Comparison of ENCODE assay signal across 39 mouse cellular contexts in genomic region chr10:76602690-76603089, GRCm38 (mm10). TPM values are rescaled to one million over a fixed set of nuclear protein-coding genes. Genes with fewer than 3 reads are reported as not detected.
A peak's percentile ranks its signal among the peaks of the same experiment; 100 is the strongest.
DNase-seq lines count a peak whose midpoint lies in the region; ATAC-seq and TF ChIP-seq lines count a peak whose summit lies in the region.
"Had no signal": no experiment of that assay in that cellular context is flagged by ENCODE, and none has a peak within 500 bp of the region (broad histone marks: within the 10 kb centered on the region; RNA-seq: fewer than 3 reads in every experiment).

No protein-coding gene starts in this region.

- H3K36me3 ChIP-seq in heart, embryonic 16.5 days (ENCODE audit: control insufficient read depth, insufficient read depth): peaks cover 30% of the 10 kb centered on the region
- peaks cover 11% of the 10 kb centered on the region for H3K36me3 ChIP-seq in intestine, embryonic 16.5 days (ENCODE audit: control insufficient read depth, insufficient read depth, low read length)
- H3K36me3 ChIP-seq: liver, embryonic 13.5 days; midbrain, embryonic 10.5 days; midbrain, embryonic 15.5 days; neural tube, embryonic 15.5 days had no signal

- no peak overlapping the region for H3K9ac ChIP-seq in heart, embryonic 16.5 days (ENCODE audit: low read length)
- no peak overlapping the region for H3K9ac ChIP-seq in intestine, embryonic 16.5 days (ENCODE audit: low read depth, low read length)
- H3K9ac ChIP-seq: embryonic facial prominence, embryonic 13.5 days; forebrain, postnatal 0 days; intestine, embryonic 15.5 days; limb, embryonic 15.5 days; liver, embryonic 13.5 days; midbrain, embryonic 15.5 days; neural tube, embryonic 15.5 days had no signal

- H3K4me1 ChIP-seq in heart, embryonic 16.5 days (ENCODE audit: control insufficient read depth, insufficient read depth, low read length): peaks cover 14% of the 10 kb centered on the region
- no peaks in the 10 kb centered on the region for H3K4me1 ChIP-seq in intestine, embryonic 16.5 days (ENCODE audit: control insufficient read depth, insufficient read depth, low read length)
- H3K4me1 ChIP-seq: embryonic facial prominence, embryonic 13.5 days; intestine, embryonic 15.5 days; limb, embryonic 10.5 days; limb, embryonic 15.5 days; liver, embryonic 13.5 days; midbrain, embryonic 10.5 days; midbrain, embryonic 15.5 days; neural tube, embryonic 15.5 days had no signal

- no peak for TF ChIP-seq CTCF in gastrocnemius, adult 2 months (IDR thresholded peaks at IDR 0.05)

- no peaks in the 10 kb centered on the region for H3K27me3 ChIP-seq in heart, embryonic 16.5 days (ENCODE audit: control insufficient read depth, insufficient read depth, low read length)
- H3K27me3 ChIP-seq in intestine, embryonic 16.5 days (replicated peaks; ENCODE audit: control insufficient read depth, insufficient read depth, low read length): no peaks in the 10 kb centered on the region
- H3K27me3 ChIP-seq: embryonic facial prominence, embryonic 13.5 days; intestine, embryonic 15.5 days; limb, embryonic 15.5 days; liver, embryonic 13.5 days; midbrain, embryonic 15.5 days; neural tube, embryonic 15.5 days had no signal

- intact Hi-C loops in gastrocnemius, adult 2 months (cut with DNase I): no loop called here
- intact Hi-C loops in gastrocnemius, postnatal 36 days (cut with DNase I): no loop called here
- intact Hi-C loops in heart, postnatal 36 days (cut with DNase I): no loop called here

- no peak overlapping the region for H3K27ac ChIP-seq in gastrocnemius, adult 2 months
- H3K27ac ChIP-seq in heart, embryonic 16.5 days (ENCODE audit: low read length): peak overlapping the region; percentile 78
- no peak overlapping the region for H3K27ac ChIP-seq in intestine, embryonic 16.5 days (ENCODE audit: low read length)
- H3K27ac ChIP-seq: embryonic facial prominence, embryonic 13.5 days; heart, embryonic 10.5 days; hindbrain, postnatal 0 days; intestine, embryonic 15.5 days; kidney, postnatal 0 days; limb, embryonic 10.5 days; limb, embryonic 15.5 days; liver, embryonic 13.5 days; macrophage; midbrain, embryonic 10.5 days; midbrain, embryonic 15.5 days; neural tube, embryonic 15.5 days had no signal

- peak; percentile 8 for DNase-seq in gastrocnemius, adult 2 months
- no peak for DNase-seq in gastrocnemius, postnatal 36 days
- DNase-seq in heart, postnatal 36 days: no peak
- DNase-seq in lung, postnatal 25 days (ENCODE audit: low spot score): peak; percentile 7
- DNase-seq in lung, postnatal 14 days: no peak
- DNase-seq: adrenal gland, adult 8-10 months; forebrain, postnatal 0 days; gastrocnemius, postnatal 25 days; kidney, adult 8-10 months; kidney, postnatal 4 days; layer of hippocampus, adult 9-11 months; liver, embryonic 13.5 days; lung, adult 2 months; retina, postnatal 1 day; right cerebral cortex, postnatal 14 days; thymus, postnatal 4 days had no signal

- ATAC-seq in heart, embryonic 16.5 days (replicated peaks; ENCODE audit: extremely low read depth, insufficient read depth, low FRiP score): peak; percentile 85
- ATAC-seq in megakaryocyte progenitor cell, adult 5-6 weeks (replicated peaks; ENCODE audit: poor library complexity): peak; percentile 88
- ATAC-seq in intestine, embryonic 16.5 days: no peak
- ATAC-seq: forebrain, postnatal 0 days; hindbrain, postnatal 0 days; intestine, embryonic 15.5 days; midbrain, embryonic 15.5 days had no signal

- H3K4me2 ChIP-seq in heart, embryonic 16.5 days (ENCODE audit: low read depth, low read length): peak overlapping the region; percentile 8; the same call in 1 of the 2 replicates
- H3K4me2 ChIP-seq in intestine, embryonic 16.5 days (ENCODE audit: low read depth, low read length): no peak overlapping the region
- H3K4me2 ChIP-seq: embryonic facial prominence, embryonic 13.5 days; intestine, embryonic 15.5 days; limb, embryonic 15.5 days; liver, embryonic 13.5 days; midbrain, embryonic 15.5 days; neural tube, embryonic 15.5 days had no signal

- H3K9me3 ChIP-seq in heart, embryonic 16.5 days (replicated peaks; ENCODE audit: control insufficient read depth, low read length): no peaks in the 10 kb centered on the region
- H3K9me3 ChIP-seq in intestine, embryonic 16.5 days (ENCODE audit: control insufficient read depth, low read length): no peaks in the 10 kb centered on the region
- H3K9me3 ChIP-seq: embryonic facial prominence, embryonic 13.5 days; heart, embryonic 10.5 days; intestine, embryonic 15.5 days; limb, embryonic 10.5 days; limb, embryonic 15.5 days; liver, embryonic 13.5 days; midbrain, embryonic 10.5 days; midbrain, embryonic 15.5 days; neural tube, embryonic 15.5 days had no signal

- 18% methylated on average over 3 of the region's 3 CpGs for WGBS in heart, embryonic 16.5 days
- 69% methylated on average over 3 of the region's 3 CpGs for WGBS in intestine, embryonic 16.5 days

- no peak overlapping the region for H3K4me3 ChIP-seq in gastrocnemius, adult 2 months
- no peak overlapping the region for H3K4me3 ChIP-seq in heart, embryonic 16.5 days (ENCODE audit: low read length)
- H3K4me3 ChIP-seq in intestine, embryonic 16.5 days (ENCODE audit: low read length): no peak overlapping the region
- H3K4me3 ChIP-seq: embryonic facial prominence, embryonic 13.5 days; heart, embryonic 10.5 days; intestine, embryonic 15.5 days; limb, embryonic 10.5 days; limb, embryonic 15.5 days; liver, embryonic 13.5 days; midbrain, embryonic 10.5 days; midbrain, embryonic 15.5 days; neural tube, embryonic 15.5 days had no signal

RNA-seq across cellular contexts. Expression of gene Col6a2, which starts 20.7 kb away (rescaled TPM):
- 10 to 100 TPM; 28.5 to 59.5 TPM for total RNA-seq in gastrocnemius, adult 2 months (2021)
- total RNA-seq in gastrocnemius, postnatal 36 days (2021): 10 to 100 TPM; 69.4 to 92.0 TPM
- polyA plus RNA-seq in heart, embryonic 16.5 days (2015; fragmentation: Nextera tagmentation; extraction: Ambion mirVana): 100 and 120 TPM in 2 replicates
- 10 to 100 TPM; 78.2 to 87.8 TPM for total RNA-seq in heart, postnatal 36 days (2021)
- total RNA-seq in megakaryocyte progenitor cell, adult 5-6 weeks (2015): not detected in 2 replicates
- not detected in 2 replicates for total RNA-seq in megakaryocyte progenitor cell, adult 5-6 weeks (2017)
- polyA plus RNA-seq in intestine, embryonic 16.5 days (2015; fragmentation: Nextera tagmentation; extraction: Ambion mirVana): 230 and 262 TPM in 2 replicates
- total RNA-seq: MEL had no signal

RNA-seq across cellular contexts. Expression of gene Ftcd, which starts 27.2 kb away (rescaled TPM):
- total RNA-seq in gastrocnemius, adult 2 months (2021): not detected
- total RNA-seq in gastrocnemius, postnatal 36 days (2021): not detected
- 3.5 and 4.0 TPM in 2 replicates for polyA plus RNA-seq in heart, embryonic 16.5 days (2015; fragmentation: Nextera tagmentation; extraction: Ambion mirVana)
- not detected for total RNA-seq in heart, postnatal 36 days (2021)
- not detected in 2 replicates for total RNA-seq in megakaryocyte progenitor cell, adult 5-6 weeks (2015)
- total RNA-seq in megakaryocyte progenitor cell, adult 5-6 weeks (2017): not detected in 2 replicates
- 0.87 and 1.5 TPM in 2 replicates for polyA plus RNA-seq in intestine, embryonic 16.5 days (2015; fragmentation: Nextera tagmentation; extraction: Ambion mirVana)
- total RNA-seq: common myeloid progenitor, adult 5-6 weeks; gastrocnemius, postnatal 25 days; hindbrain, postnatal 0 days; left cerebral cortex, postnatal 10 days; MEL had no signal
- polyA plus RNA-seq: embryonic facial prominence, embryonic 13.5 days; forebrain, embryonic 11.5 days; hindbrain, embryonic 11.5 days; hindbrain, postnatal 0 days; limb, embryonic 10.5 days; macrophage; midbrain, embryonic 10.5 days; small intestine, adult 2 months; stomach, embryonic 14.5 days had no signal

RNA-seq across cellular contexts. Expression of gene Spatc1l, which starts 40.6 kb away (rescaled TPM):
- not detected for total RNA-seq in gastrocnemius, adult 2 months (2021)
- not detected for total RNA-seq in gastrocnemius, postnatal 36 days (2021)
- polyA plus RNA-seq in heart, embryonic 16.5 days (2015; fragmentation: Nextera tagmentation; extraction: Ambion mirVana): 0.13 TPM in 1 of 2 replicates, not detected in the other
- total RNA-seq in heart, postnatal 36 days (2021): not detected
- not detected in 2 replicates for total RNA-seq in megakaryocyte progenitor cell, adult 5-6 weeks (2015)
- not detected in 2 replicates for total RNA-seq in megakaryocyte progenitor cell, adult 5-6 weeks (2017)
- polyA plus RNA-seq in intestine, embryonic 16.5 days (2015; fragmentation: Nextera tagmentation; extraction: Ambion mirVana): not detected in 2 replicates
- total RNA-seq: adrenal gland, adult 8-10 months; adrenal gland, postnatal 4 days; common myeloid progenitor, adult 5-6 weeks; forebrain, postnatal 0 days; gastrocnemius, postnatal 25 days; hindbrain, postnatal 0 days; left cerebral cortex, postnatal 10 days; MEL had no signal
- polyA plus RNA-seq: embryonic facial prominence, embryonic 13.5 days; forebrain, embryonic 11.5 days; forebrain, postnatal 0 days; hindbrain, embryonic 11.5 days; hindbrain, postnatal 0 days; intestine, embryonic 15.5 days; kidney, postnatal 0 days; limb, embryonic 10.5 days; limb, embryonic 15.5 days; liver, embryonic 13.5 days; macrophage; midbrain, embryonic 10.5 days; midbrain, embryonic 15.5 days; neural tube, embryonic 15.5 days; thymus, postnatal 0 days had no signal

Comparison
In these comparisons a context has a peak if more than half of its experiments do, and no peak if none do; other contexts are left out.
1. DNase-seq: peak in gastrocnemius, adult 2 months (single experiment) and lung, postnatal 25 days (single experiment); none in gastrocnemius, postnatal 36 days (0 of 2), heart, postnatal 36 days (0 of 2) and lung, postnatal 14 days (single experiment).
2. RNA of gene Col6a2, which starts 20.7 kb away (total RNA-seq): 69.4 to 92.0 TPM in gastrocnemius, postnatal 36 days, 78.2 to 87.8 TPM in heart, postnatal 36 days and 28.5 to 59.5 TPM in gastrocnemius, adult 2 months; not detected in megakaryocyte progenitor cell, adult 5-6 weeks; every median in the first group is over 10 times any median in the second.